Mouse (Mus musculus) liver, adult 2 months (tissue): ENCODE data around the gene Nt5m. TPM values are rescaled to one million over a fixed set of nuclear protein-coding genes. Genes with fewer than 3 reads are reported as not detected.
"Not testable (repeated sequence)": the region's sequence is repeated elsewhere in the genome, so short reads cannot be mapped to it uniquely, and the experiment has no call there.

Experiments used
- DNase-seq: peaks from one replicate; pipeline ENCODE4 v3.0.0-alpha.2; 2011; ENCODE audit warnings: low read depth, low spot score; ENCODE audit errors: extremely low read depth
- H3K27ac ChIP-seq: fragments of 200-500 bp; replicated peaks from 2 replicates; pipeline ENCODE4 v1.5.1; 2012; ENCODE audit warnings: low read depth, mild to moderate bottlenecking, control low read depth, inconsistent platforms, low read length; ENCODE audit not compliant: insufficient read depth
- H3K27me3 ChIP-seq: fragments of 200-500 bp; 2 replicates; pipeline ENCODE4 v1.6.1; 2012; ENCODE audit warnings: mild to moderate bottlenecking, moderate library complexity, low read length, inconsistent platforms; ENCODE audit not compliant: control insufficient read depth, insufficient read depth
- H3K36me3 ChIP-seq: fragments of 200-500 bp; 2 replicates; pipeline ENCODE4 v1.6.1; 2012; ENCODE audit warnings: low read length, inconsistent platforms; ENCODE audit not compliant: control insufficient read depth, insufficient read depth
- H3K4me1 ChIP-seq: fragments of 200-500 bp; 2 replicates; pipeline ENCODE4 v1.6.1; 2011; ENCODE audit warnings: low read length; ENCODE audit not compliant: control insufficient read depth, insufficient read depth
- H3K4me3 ChIP-seq: fragments of 200-500 bp; 2 replicates; pipeline ENCODE4 v1.5.1; 2011; ENCODE audit warnings: low read depth, mild to moderate bottlenecking, control low read depth, low read length, moderate library complexity; ENCODE audit not compliant: insufficient read depth
- H3K79me2 ChIP-seq: fragments of 200-500 bp; 2 replicates; pipeline ENCODE4 v1.6.1; 2012; ENCODE audit warnings: inconsistent platforms, mild to moderate bottlenecking, low read length, moderate library complexity; ENCODE audit not compliant: control insufficient read depth, insufficient read depth
- H3K9ac ChIP-seq: fragments of 200-500 bp; 2 replicates; pipeline ENCODE4 v1.6.1; 2012; ENCODE audit warnings: low read depth, mild to moderate bottlenecking, control low read depth, inconsistent platforms, low read length
- CTCF ChIP-seq: fragments of 200-500 bp; IDR thresholded peaks from 2 replicates; pipeline ENCODE4 v1.5.1; 2011; ENCODE audit warnings: low read depth, low read length, control low read depth
- POLR2A ChIP-seq: fragments of 200-500 bp; IDR thresholded peaks from 2 replicates; pipeline ENCODE4 v1.6.1; 2011; ENCODE audit warnings: low read length, control low read depth; ENCODE audit not compliant: insufficient read depth; ENCODE audit errors: extremely low read depth
- WGBS: fragments of 180-500 bp; shearing (Covaris S2); methylation state at CpG from one replicate; pipeline ENCODE4 v1.1.7; 2018; 5-methylcytosine and 5-hydroxymethylcytosine counted together
- polyA plus RNA-seq: library from polyadenylated mRNA; depleted of rRNA; stranded (reverse); fragments of >200 nt; gene quantifications from 2 replicates; pipeline ENCODE4 v1.2.3, GENCODE M21; 2012
- total RNA-seq: library from RNA; depleted of rRNA; stranded (reverse); fragments of >200 nt; gene quantifications from 2 replicates; pipeline ENCODE4 v1.2.3, GENCODE M21; 2014

The Nt5m gene
- total and polyA plus RNA-seq, 2 experiments: 6.9 to 19.3 TPM

DNA sequence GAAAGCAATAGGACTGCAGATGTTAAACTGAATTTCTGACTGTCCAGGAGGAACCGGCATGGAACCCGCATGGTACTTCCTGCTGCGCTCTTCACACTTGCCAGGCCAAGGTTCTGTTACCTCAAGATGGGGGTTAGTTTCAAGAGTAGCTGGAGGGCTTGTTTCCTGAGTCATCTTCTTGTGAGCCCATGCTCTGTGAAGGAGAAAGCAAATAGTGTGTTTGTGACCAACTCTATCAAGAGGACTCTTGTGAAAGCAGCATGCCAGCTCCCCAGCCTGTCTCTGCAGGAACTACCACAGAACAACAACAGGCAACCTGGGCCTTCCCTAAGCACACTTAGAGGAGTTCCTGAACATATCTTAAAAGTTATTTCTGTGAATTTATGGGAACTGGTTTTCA is 21.3 kb upstream of the Nt5m start:
- no peaks in the 10 kb centered on the region for H3K27me3 ChIP-seq
- no peak for DNase-seq
- no peak overlapping the region for H3K4me3 ChIP-seq
- no peak overlapping the region for H3K27ac ChIP-seq
- no peaks in the 10 kb centered on the region for H3K79me2 ChIP-seq
- H3K36me3 ChIP-seq: peaks cover 43% of the 10 kb centered on the region
- H3K4me1 ChIP-seq: peaks cover 11% of the 10 kb centered on the region
- no peak overlapping the region for H3K9ac ChIP-seq
- TF ChIP-seq CTCF (no peak), POLR2A (no peak)
- WGBS: 98% methylated on average over 3 of the region's 3 CpGs

DNA sequence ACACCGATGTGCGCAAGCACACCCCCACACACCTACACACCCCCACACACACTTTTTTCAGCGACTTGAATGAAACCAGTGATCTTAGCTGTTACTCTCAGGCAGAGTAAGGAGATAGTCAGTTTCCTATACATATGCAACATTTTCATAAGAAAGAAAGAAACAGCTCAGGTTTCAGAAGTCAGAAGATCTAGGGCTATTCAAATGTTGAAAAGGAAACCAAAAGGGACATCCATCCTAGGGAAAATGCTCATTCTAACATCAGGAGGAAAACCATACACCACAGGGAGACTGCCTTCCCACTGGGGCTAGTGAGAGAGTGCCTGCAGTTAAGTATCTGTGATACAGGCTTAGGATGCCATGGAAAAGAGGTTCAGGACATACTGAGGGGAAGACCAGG is 17.6 kb upstream of the Nt5m start:
- WGBS: 88% methylated on average over 3 of the region's 3 CpGs
- Histone ChIP-seq H3K4me1 (no peaks in the 10 kb centered on the region), H3K4me3 (no peak overlapping the region), H3K27me3 (no peaks in the 10 kb centered on the region), H3K9ac (no peak overlapping the region), H3K27ac (no peak overlapping the region), H3K79me2 (no peaks in the 10 kb centered on the region), H3K36me3 (peaks cover 73% of the 10 kb centered on the region)
- TF ChIP-seq POLR2A (no peak), CTCF (no peak)
- no peak for DNase-seq

DNA sequence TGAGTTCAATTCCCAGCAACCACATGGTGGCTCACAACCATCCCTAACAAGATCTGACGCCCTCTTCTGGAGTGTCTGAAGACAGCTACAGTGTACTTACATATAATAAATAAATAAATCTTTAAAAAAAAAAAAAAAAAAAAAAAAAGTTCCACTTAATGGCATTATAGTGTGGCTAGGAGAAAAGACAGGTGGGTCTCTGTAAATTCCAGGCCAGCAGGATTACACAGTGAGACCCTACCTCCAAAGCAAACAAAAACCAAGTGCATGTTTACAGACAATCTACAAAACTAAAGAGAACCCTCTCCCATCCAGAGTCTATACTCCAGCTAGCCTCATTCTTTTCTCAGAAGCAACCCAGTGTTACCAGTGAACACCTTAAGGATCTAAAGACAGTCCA is 1.5 kb upstream of the Nt5m start:
- Histone ChIP-seq H3K36me3 (peaks cover 18% of the 10 kb centered on the region), H3K79me2 (peaks cover 13% of the 10 kb centered on the region; the same call in 1 of the 2 replicates)
- not testable (repeated sequence) for H3K4me3 ChIP-seq, H3K9ac ChIP-seq, DNase-seq, H3K4me1 ChIP-seq, H3K27me3 ChIP-seq, H3K27ac ChIP-seq
- no CpG with 5 or more reads among the region's 1 CpGs for WGBS

DNA sequence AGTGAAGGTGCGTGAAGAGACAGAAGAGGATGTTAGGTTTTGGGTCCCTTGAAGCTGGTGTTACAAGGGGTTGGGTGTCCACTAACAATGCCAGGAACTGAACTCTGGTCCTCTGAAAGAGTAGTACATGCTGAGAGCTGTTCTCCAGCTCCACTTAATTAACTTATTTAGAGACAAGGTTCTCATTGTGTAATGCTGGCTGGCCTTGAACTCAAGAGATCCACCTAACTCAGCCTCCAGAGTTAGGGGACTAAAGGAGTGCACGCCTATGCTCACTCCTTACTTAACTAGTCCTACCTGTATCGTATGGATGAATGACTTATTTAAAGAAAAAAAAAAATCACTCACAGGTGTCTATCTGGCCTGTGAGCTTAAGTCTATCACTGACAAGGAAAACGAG is 821 bp upstream of the Nt5m start:
- peak; percentile 56 for DNase-seq
- TF ChIP-seq POLR2A (no peak), CTCF (no peak)
- peaks cover 7% of the 10 kb centered on the region for H3K4me1 ChIP-seq
- no peaks in the 10 kb centered on the region for H3K27me3 ChIP-seq
- peaks cover 14% of the 10 kb centered on the region for H3K36me3 ChIP-seq
- 36% methylated on average over 4 of the region's 4 CpGs for WGBS
- peaks cover 13% of the 10 kb centered on the region; the same call in 1 of the 2 replicates for H3K79me2 ChIP-seq
- H3K9ac ChIP-seq: no peak overlapping the region
- H3K4me3 ChIP-seq: peak overlapping the region; percentile 95; the same call in 1 of the 2 replicates
- no peak overlapping the region for H3K27ac ChIP-seq

DNA sequence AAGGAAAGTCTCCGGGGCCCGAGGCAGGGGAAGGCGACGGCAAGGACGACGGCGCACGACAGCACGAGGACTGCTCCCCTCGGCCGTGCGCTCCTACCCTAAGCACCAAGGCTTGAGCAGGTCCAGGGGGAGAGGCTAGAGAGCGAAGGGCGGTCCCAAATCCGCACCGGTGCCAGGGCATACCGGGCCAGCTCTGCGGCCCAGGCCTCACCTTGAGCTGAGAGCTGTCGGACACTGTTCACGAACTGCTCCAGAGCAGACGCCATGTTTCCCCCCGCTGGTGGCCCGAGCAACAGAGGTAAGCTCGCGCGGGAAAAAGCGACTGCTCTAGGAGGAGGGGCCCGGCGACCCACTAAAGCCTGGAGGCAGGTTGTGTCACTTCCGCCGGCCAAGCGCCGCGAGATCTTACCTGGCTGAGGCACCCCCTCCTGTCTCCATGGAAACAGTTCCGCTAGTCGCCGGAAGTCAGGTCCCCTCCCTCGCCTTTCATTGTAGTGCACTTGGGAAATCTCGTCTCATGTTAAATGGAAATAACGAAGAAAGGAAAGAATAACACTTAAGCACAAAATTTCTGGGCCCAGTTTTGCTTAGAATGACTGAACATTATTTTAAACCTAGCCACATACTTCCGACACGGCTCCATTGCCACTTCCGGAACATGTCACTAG is 346 bp downstream of the Nt5m start, which contains the start of gene Cops3:
TSS of gene Cops3 (minus strand) at position 380 of the 668 bp plus-strand sequence.
- H3K27ac ChIP-seq: peak within 1 kb of the TSS; percentile 81
- DNase-seq: peak; percentile 88
- 1% methylated on average over 42 of the region's 43 CpGs for whole genome bisulfite sequencing
- no peaks in the 10 kb centered on the region for H3K27me3 ChIP-seq
- peaks cover 7% of the 10 kb centered on the region for H3K4me1 ChIP-seq
- TF ChIP-seq CTCF: no peak
- TF ChIP-seq POLR2A: peak; percentile 54; the same call in 1 of the 2 replicates
- peak within 1 kb of the TSS; percentile 94 for H3K9ac ChIP-seq
- peaks cover 13% of the 10 kb centered on the region; the same call in 1 of the 2 replicates for H3K79me2 ChIP-seq
- peak within 1 kb of the TSS; percentile 95 for H3K4me3 ChIP-seq
- H3K36me3 ChIP-seq: peaks cover 12% of the 10 kb centered on the region

DNA sequence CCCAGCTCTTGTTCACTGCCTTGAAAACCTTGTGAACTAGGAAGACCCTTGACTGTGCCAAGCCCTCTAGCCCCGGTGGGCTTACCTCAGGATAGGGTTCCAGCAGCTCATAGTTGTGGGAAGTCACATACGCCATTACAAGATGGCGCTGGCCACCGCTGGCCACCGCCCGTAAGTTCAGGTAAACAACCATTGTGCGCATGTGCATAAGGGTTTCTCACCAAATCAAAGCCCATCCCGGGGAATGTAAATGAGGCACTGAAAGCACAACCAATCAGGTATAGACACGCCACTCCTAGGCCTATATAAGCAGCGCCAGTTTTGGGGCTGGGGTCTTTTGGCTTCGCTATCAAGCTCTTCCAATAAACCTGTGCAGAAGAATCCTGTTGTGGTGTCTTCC is 7.1 kb downstream of the Nt5m start:
- Histone ChIP-seq H3K4me1 (peaks cover 2% of the 10 kb centered on the region), H3K9ac (no peak overlapping the region), H3K36me3 (no peaks in the 10 kb centered on the region), H3K4me3 (no peak overlapping the region), H3K79me2 (peaks cover 8% of the 10 kb centered on the region; the same call in 1 of the 2 replicates), H3K27ac (no peak overlapping the region), H3K27me3 (no peaks in the 10 kb centered on the region)
- DNase-seq: no peak
- TF ChIP-seq CTCF (no peak), POLR2A (no peak)
- WGBS: 98% methylated on average over 11 of the region's 11 CpGs
